In genomic region chr7:104445961-104446645, GRCm38 (mm10) we compare ENCODE assay signal across 9 mouse cellular contexts. TPM values are rescaled to one million over a fixed set of nuclear protein-coding genes. Genes with fewer than 3 reads are reported as not detected.
DNase-seq lines count a peak whose midpoint lies in the region; ATAC-seq and TF ChIP-seq lines count a peak whose summit lies in the region.
"Had no signal": no experiment of that assay in that cellular context is flagged by ENCODE, and none has a peak within 500 bp of the region (broad histone marks: within the 10 kb centered on the region; RNA-seq: fewer than 3 reads in every experiment).

No protein-coding gene starts in this region.

- 64% methylated on average over 2 of the region's 2 CpGs for WGBS in forebrain, postnatal 0 days
- WGBS in forebrain, embryonic 15.5 days, result 74% methylated on average over 2 of the region's 2 CpGs
- WGBS in heart, embryonic 10.5 days, result 50% methylated on average over 2 of the region's 2 CpGs
- 28% methylated on average over 2 of the region's 2 CpGs for WGBS in liver, embryonic 11.5 days
- WGBS in small intestine, adult 2 months, result 27% methylated on average over 2 of the region's 2 CpGs

- no peak for ATAC-seq in forebrain, postnatal 0 days
- no peak for ATAC-seq in forebrain, embryonic 15.5 days (replicated peaks)
- ATAC-seq in liver, embryonic 11.5 days (replicated peaks; ENCODE audit: low FRiP score), result peak; percentile 70

- peak; percentile 18; the same call in 1 of the 2 replicates for TF ChIP-seq CTCF in forebrain, postnatal 0 days (IDR thresholded peaks at IDR 0.05; ENCODE audit: low read depth)
- peak; percentile 15; the same call in 1 of the 2 replicates for TF ChIP-seq CTCF in small intestine, adult 2 months (IDR thresholded peaks at IDR 0.05; ENCODE audit: extremely low read depth, insufficient read length, insufficient replicate concordance, low read depth, low read length)

- no peaks in the 10 kb centered on the region for H3K9me3 ChIP-seq in forebrain, postnatal 0 days (ENCODE audit: low read length)
- H3K9me3 ChIP-seq in forebrain, embryonic 15.5 days, result no peaks in the 10 kb centered on the region
- H3K9me3 ChIP-seq in heart, embryonic 10.5 days, result no peaks in the 10 kb centered on the region
- H3K9me3 ChIP-seq in liver, embryonic 11.5 days (ENCODE audit: control insufficient read depth, low read length), result no peaks in the 10 kb centered on the region
- H3K9me3 ChIP-seq: limb, embryonic 15.5 days had no signal

- TF ChIP-seq POLR2A in small intestine, adult 2 months (IDR thresholded peaks at IDR 0.05; ENCODE audit: low read depth, low read length), result no peak

- DNase-seq in forebrain, postnatal 0 days, result no peak
- peak; percentile 58 for DNase-seq in R1 (ENCODE audit: low read depth, low spot score)
- peak; percentile 74 for DNase-seq in heart, embryonic 10.5 days (ENCODE audit: low spot score)
- no peak for DNase-seq in liver, embryonic 11.5 days (ENCODE audit: low spot score)
- DNase-seq in left cerebral cortex, adult 8-10 months (ENCODE audit: low spot score in 2 of 2), result no peak
- DNase-seq in gastrocnemius, postnatal 4 days (ENCODE audit: low spot score in 2 of 2), result no peak

- H3K9ac ChIP-seq in forebrain, postnatal 0 days, result no peak overlapping the region
- no peak overlapping the region for H3K9ac ChIP-seq in forebrain, embryonic 15.5 days (replicated peaks)
- H3K9ac ChIP-seq in liver, embryonic 11.5 days (ENCODE audit: low read depth, low read length), result no peak overlapping the region
- H3K9ac ChIP-seq: limb, embryonic 15.5 days had no signal

- H3K27ac ChIP-seq in forebrain, postnatal 0 days (ENCODE audit: low read depth, low read length), result no peak overlapping the region
- no peak overlapping the region for H3K27ac ChIP-seq in forebrain, embryonic 15.5 days (replicated peaks)
- H3K27ac ChIP-seq in heart, embryonic 10.5 days, result no peak overlapping the region
- no peak overlapping the region for H3K27ac ChIP-seq in liver, embryonic 11.5 days (ENCODE audit: low read depth, low read length)
- H3K27ac ChIP-seq in small intestine, adult 2 months (ENCODE audit: insufficient read depth, low read depth, low read length), result peak overlapping the region; percentile 62
- H3K27ac ChIP-seq: limb, embryonic 15.5 days had no signal

- H3K4me2 ChIP-seq in forebrain, postnatal 0 days (ENCODE audit: low read depth), result no peak overlapping the region
- no peak overlapping the region for H3K4me2 ChIP-seq in forebrain, embryonic 15.5 days (replicated peaks)
- H3K4me2 ChIP-seq in liver, embryonic 11.5 days, result peak overlapping the region; percentile 37; the same call in 1 of the 2 replicates
- H3K4me2 ChIP-seq: limb, embryonic 15.5 days had no signal

- no peaks in the 10 kb centered on the region for H3K36me3 ChIP-seq in forebrain, postnatal 0 days (ENCODE audit: insufficient read depth)
- H3K36me3 ChIP-seq in forebrain, embryonic 15.5 days, result no peaks in the 10 kb centered on the region
- no peaks in the 10 kb centered on the region for H3K36me3 ChIP-seq in heart, embryonic 10.5 days
- no peaks in the 10 kb centered on the region for H3K36me3 ChIP-seq in liver, embryonic 11.5 days (ENCODE audit: control insufficient read depth, insufficient read depth, low read length)
- H3K36me3 ChIP-seq in small intestine, adult 2 months (ENCODE audit: control insufficient read depth, insufficient read depth, low read length), result no peaks in the 10 kb centered on the region
- H3K36me3 ChIP-seq: limb, embryonic 15.5 days had no signal

- H3K4me3 ChIP-seq in forebrain, postnatal 0 days (ENCODE audit: low read depth, low read length), result no peak overlapping the region
- no peak overlapping the region for H3K4me3 ChIP-seq in forebrain, embryonic 15.5 days
- H3K4me3 ChIP-seq in heart, embryonic 10.5 days, result no peak overlapping the region
- no peak overlapping the region for H3K4me3 ChIP-seq in liver, embryonic 11.5 days (ENCODE audit: low read depth, low read length)
- H3K4me3 ChIP-seq in small intestine, adult 2 months (ENCODE audit: low read depth, low read length), result peak overlapping the region; percentile 4
- H3K4me3 ChIP-seq: limb, embryonic 15.5 days had no signal

- no peaks in the 10 kb centered on the region for H3K27me3 ChIP-seq in forebrain, postnatal 0 days (ENCODE audit: insufficient read depth, low read length)
- no peaks in the 10 kb centered on the region for H3K27me3 ChIP-seq in forebrain, embryonic 15.5 days
- H3K27me3 ChIP-seq in heart, embryonic 10.5 days (ENCODE audit: insufficient read depth, poor library complexity, severe bottlenecking), result no peaks in the 10 kb centered on the region
- no peaks in the 10 kb centered on the region for H3K27me3 ChIP-seq in liver, embryonic 11.5 days (replicated peaks; ENCODE audit: control insufficient read depth, insufficient read depth, low read length)
- no peaks in the 10 kb centered on the region for H3K27me3 ChIP-seq in small intestine, adult 2 months (ENCODE audit: control insufficient read depth, insufficient read depth, low read length)
- H3K27me3 ChIP-seq: limb, embryonic 15.5 days had no signal

- no peaks in the 10 kb centered on the region for H3K4me1 ChIP-seq in forebrain, postnatal 0 days (ENCODE audit: insufficient read depth)
- H3K4me1 ChIP-seq in forebrain, embryonic 15.5 days, result no peaks in the 10 kb centered on the region
- H3K4me1 ChIP-seq in heart, embryonic 10.5 days, result no peaks in the 10 kb centered on the region
- H3K4me1 ChIP-seq in liver, embryonic 11.5 days (replicated peaks; ENCODE audit: control insufficient read depth, insufficient read depth, low read length), result no peaks in the 10 kb centered on the region
- H3K4me1 ChIP-seq in small intestine, adult 2 months (ENCODE audit: control insufficient read depth, insufficient read depth, insufficient read length, low read length), result peaks cover 3% of the 10 kb centered on the region; the same call in 1 of the 2 replicates
- H3K4me1 ChIP-seq: limb, embryonic 15.5 days had no signal

RNA-seq across cellular contexts. Expression of gene Trim30a, which starts 18.9 kb away (rescaled TPM):
- 0.62 and 2.4 TPM in 2 replicates for total RNA-seq in forebrain, postnatal 0 days (2014; rRNA removed)
- polyA plus RNA-seq in forebrain, postnatal 0 days (2015; fragmentation: Nextera tagmentation; extraction: Ambion mirVana), result 0.55 and 0.76 TPM in 2 replicates
- polyA plus RNA-seq in forebrain, embryonic 15.5 days (2015; fragmentation: Nextera tagmentation; extraction: Ambion mirVana), result 0.41 and 0.43 TPM in 2 replicates
- 0.44 and 0.59 TPM in 2 replicates for polyA plus RNA-seq in heart, embryonic 10.5 days (2016; fragmentation: Nextera tagmentation; extraction: Ambion mirVana)
- 1.6 and 2.3 TPM in 2 replicates for polyA plus RNA-seq in liver, embryonic 11.5 days (2014; fragmentation: Nextera tagmentation; extraction: Ambion mirVana)
- polyA plus RNA-seq in small intestine, adult 2 months (2012; rRNA removed), result 0.62 and 1.9 TPM in 2 replicates
- total RNA-seq in left cerebral cortex, adult 8-10 months (2022), result 1 to 10 TPM in 3 of 4 experiments, under 1 TPM in 1; 0.76 to 3.3 (median 2.4) TPM
- total RNA-seq in gastrocnemius, postnatal 4 days (2021), result 1 to 10 TPM; 1.4 to 1.5 TPM

RNA-seq across cellular contexts. Expression of gene Trim30c, which starts 45.5 kb away (rescaled TPM):
- not detected in 2 replicates for total RNA-seq in forebrain, postnatal 0 days (2014; rRNA removed)
- not detected in 2 replicates for polyA plus RNA-seq in forebrain, postnatal 0 days (2015; fragmentation: Nextera tagmentation; extraction: Ambion mirVana)
- not detected in 2 replicates for polyA plus RNA-seq in forebrain, embryonic 15.5 days (2015; fragmentation: Nextera tagmentation; extraction: Ambion mirVana)
- polyA plus RNA-seq in heart, embryonic 10.5 days (2016; fragmentation: Nextera tagmentation; extraction: Ambion mirVana), result not detected in 2 replicates
- 0.27 and 0.32 TPM in 2 replicates for polyA plus RNA-seq in liver, embryonic 11.5 days (2014; fragmentation: Nextera tagmentation; extraction: Ambion mirVana)
- not detected in 2 replicates for polyA plus RNA-seq in small intestine, adult 2 months (2012; rRNA removed)
- total RNA-seq in left cerebral cortex, adult 8-10 months (2022), result not detected
- total RNA-seq in gastrocnemius, postnatal 4 days (2021), result under 1 TPM in 1 of 2 experiments, not detected in 1; 0.21 TPM

Comparison
In these comparisons a context has a peak if more than half of its experiments do, and no peak if none do; other contexts are left out.
1. DNase-seq: peak in R1 (single experiment) and heart, embryonic 10.5 days (single experiment); none in forebrain, postnatal 0 days (single experiment), liver, embryonic 11.5 days (single experiment), left cerebral cortex, adult 8-10 months (0 of 2) and gastrocnemius, postnatal 4 days (0 of 2).